Mouse (Mus musculus) neural tube, embryonic 15.5 days (tissue): Measurements from ENCODE around the gene Kank4. TPM values are rescaled to one million over a fixed set of nuclear protein-coding genes. Genes with fewer than 3 reads are reported as not detected.

Source experiments
- ATAC-seq: fragments of 200-750 bp; cut with Nextera tagmentation; 2 replicates; pipeline ENCODE4 v1.8.0; 2017; ENCODE audit warnings: mild to moderate bottlenecking, moderate TSS enrichment, moderate library complexity; ENCODE audit not compliant: low FRiP score
- H3K27ac ChIP-seq: fragments of 300-500 bp; sonication (generic); replicated peaks from 2 replicates; pipeline ENCODE4 v1.5.1; 2015; ENCODE audit warnings: mild to moderate bottlenecking, inconsistent platforms
- H3K27me3 ChIP-seq: fragments of 300-500 bp; sonication (generic); replicated peaks from 2 replicates; pipeline ENCODE4 v1.6.1; 2015; ENCODE audit warnings: inconsistent platforms
- H3K36me3 ChIP-seq: fragments of 300-500 bp; sonication (generic); 2 replicates; pipeline ENCODE4 v1.6.1; 2015; ENCODE audit warnings: inconsistent platforms
- H3K4me1 ChIP-seq: fragments of 300-500 bp; sonication (generic); 2 replicates; pipeline ENCODE4 v1.6.1; 2015; ENCODE audit warnings: inconsistent platforms
- H3K4me2 ChIP-seq: fragments of 300-500 bp; sonication (generic); 2 replicates; pipeline ENCODE4 v1.6.1; 2015; ENCODE audit warnings: inconsistent platforms, mild to moderate bottlenecking, moderate library complexity
- H3K4me3 ChIP-seq: fragments of 300-500 bp; sonication (generic); replicated peaks from 2 replicates; pipeline ENCODE4 v1.5.1; 2015; ENCODE audit warnings: mild to moderate bottlenecking, inconsistent platforms
- H3K9ac ChIP-seq: fragments of 300-500 bp; sonication (generic); replicated peaks from 2 replicates; pipeline ENCODE4 v1.6.1; 2015; ENCODE audit warnings: mild to moderate bottlenecking, inconsistent platforms
- H3K9me3 ChIP-seq: fragments of 300-500 bp; sonication (generic); replicated peaks from 2 replicates; pipeline ENCODE4 v1.6.1; 2016; ENCODE audit warnings: inconsistent platforms
- WGBS: fragments of 180-500 bp; shearing (Covaris S2); methylation state at CpG from one replicate; pipeline ENCODE4 v1.1.7; 2015; ENCODE audit warnings: mixed read lengths; 5-methylcytosine and 5-hydroxymethylcytosine counted together
- polyA plus RNA-seq: library from polyadenylated mRNA; unstranded; fragments of >200 nt; fragmentation: Nextera tagmentation; extraction: Ambion mirVana; gene quantifications from 2 replicates; pipeline ENCODE4 v1.2.1, GENCODE M21; 2015

The Kank4 gene
- polyA plus RNA-seq, 1 experiment from 2014 or later, result 0.68 TPM

DNA sequence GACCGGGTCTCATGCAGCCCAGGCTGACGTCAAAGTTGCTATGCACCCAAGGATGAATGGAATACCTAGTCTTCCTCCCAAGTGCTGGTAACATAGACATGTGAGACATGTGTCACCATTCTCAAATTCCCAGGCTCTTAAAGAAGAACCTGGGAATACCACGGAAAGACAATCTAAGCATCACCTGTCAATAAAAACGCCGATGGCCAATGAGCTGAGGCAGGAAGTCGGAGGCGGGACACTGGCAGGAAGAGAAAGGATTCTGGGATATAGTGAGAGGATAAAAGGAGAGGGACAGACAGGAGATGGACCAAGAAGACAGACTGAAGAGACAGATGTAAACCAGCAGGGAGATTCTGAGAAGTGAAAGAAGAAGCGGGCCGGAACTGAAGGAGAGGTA is 23.9 kb downstream of the Kank4 start:
- peaks cover 36% of the 10 kb centered on the region for H3K4me1 ChIP-seq
- H3K27me3 ChIP-seq, result no peaks in the 10 kb centered on the region
- no peak overlapping the region for H3K9ac ChIP-seq
- no peaks in the 10 kb centered on the region for H3K9me3 ChIP-seq
- WGBS, result 94% methylated on average over 9 of the region's 9 CpGs
- no peak for ATAC-seq
- H3K4me2 ChIP-seq, result no peak overlapping the region
- H3K36me3 ChIP-seq, result no peaks in the 10 kb centered on the region
- H3K4me3 ChIP-seq, result no peak overlapping the region
- H3K27ac ChIP-seq, result no peak overlapping the region

DNA sequence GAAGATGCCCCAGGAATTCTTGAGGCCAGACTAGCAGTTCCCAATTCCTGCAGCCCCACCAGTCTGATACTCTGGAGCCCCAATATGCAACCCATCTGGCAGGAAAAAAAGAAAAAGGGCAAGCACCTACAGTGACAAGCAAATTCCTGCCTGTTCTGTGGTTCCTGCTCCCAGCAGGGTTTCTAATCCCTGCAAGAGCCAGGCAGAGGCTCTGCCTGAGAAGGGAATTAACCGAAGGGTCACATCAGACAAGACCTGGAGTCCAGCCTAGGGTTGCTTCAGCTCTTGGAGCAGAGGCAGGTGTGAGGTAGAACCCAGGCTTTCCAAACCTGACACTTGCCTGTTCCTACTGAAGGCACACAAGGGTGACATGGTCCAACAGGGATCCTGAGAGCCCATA is 26.6 kb downstream of the Kank4 start:
- WGBS, result 71% methylated on average over 1 of the region's 1 CpGs
- H3K27me3 ChIP-seq, result no peaks in the 10 kb centered on the region
- H3K9me3 ChIP-seq, result no peaks in the 10 kb centered on the region
- H3K4me3 ChIP-seq, result no peak overlapping the region
- H3K4me2 ChIP-seq, result no peak overlapping the region; the same call in 1 of the 2 replicates
- peaks cover 18% of the 10 kb centered on the region for H3K4me1 ChIP-seq
- H3K27ac ChIP-seq, result no peak overlapping the region
- ATAC-seq, result no peak
- H3K36me3 ChIP-seq, result no peaks in the 10 kb centered on the region
- no peak overlapping the region for H3K9ac ChIP-seq

DNA sequence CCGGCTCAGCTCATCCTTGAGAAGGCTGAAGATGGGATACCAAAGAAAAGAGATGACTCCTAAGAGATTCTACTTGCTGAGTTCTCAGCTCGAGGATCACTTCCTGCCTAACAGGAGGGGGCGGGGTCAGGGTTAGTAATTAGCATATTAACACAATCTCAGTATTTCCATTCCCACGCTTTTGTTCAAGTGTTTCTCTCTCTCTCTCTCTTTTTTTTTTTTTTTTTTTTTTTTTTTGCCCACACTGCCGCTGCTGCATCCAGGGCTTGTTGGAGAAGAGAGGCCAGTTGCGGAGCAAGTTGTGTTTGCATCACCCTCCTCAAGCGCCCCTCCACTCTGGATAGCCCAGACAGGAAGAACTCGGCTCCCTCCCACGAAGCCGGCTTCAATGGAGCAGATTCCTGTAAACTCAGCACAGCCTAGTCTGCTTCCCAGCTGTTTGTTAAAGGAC is 27.5 kb downstream of the Kank4 start:
- Histone ChIP-seq H3K27ac (0 out of 2 replicates have a peak overlapping the region, but pooled peaks have one; percentile 1), H3K4me2 (peak overlapping the region; percentile 49), H3K4me3 (peak overlapping the region; percentile 17), H3K36me3 (no peaks in the 10 kb centered on the region), H3K9me3 (no peaks in the 10 kb centered on the region), H3K4me1 (peaks cover 18% of the 10 kb centered on the region), H3K27me3 (no peaks in the 10 kb centered on the region), H3K9ac (0 out of 2 replicates have a peak overlapping the region, but pooled peaks have one; percentile 14)
- 7% methylated on average over 10 of the region's 10 CpGs for WGBS
- no peak for ATAC-seq

- Histone ChIP-seq H3K4me1 (peaks cover 18% of the 10 kb centered on the region), H3K9me3 (no peaks in the 10 kb centered on the region), H3K4me3 (peak overlapping the region; percentile 17), H3K4me2 (peak overlapping the region; percentile 49), H3K27ac (0 out of 2 replicates have a peak overlapping the region, but pooled peaks have one; percentile 1), H3K36me3 (no peaks in the 10 kb centered on the region), H3K9ac (0 out of 2 replicates have a peak overlapping the region, but pooled peaks have one; percentile 14), H3K27me3 (no peaks in the 10 kb centered on the region)
- 59% methylated on average over 7 of the region's 7 CpGs for WGBS
- ATAC-seq, result no peak
These were observed 28.1 kb downstream of the Kank4 start for GRCm38 (mm10) chr4:98789133-98789765.

- Histone ChIP-seq H3K9ac (no peak overlapping the region), H3K36me3 (no peaks in the 10 kb centered on the region), H3K9me3 (no peaks in the 10 kb centered on the region), H3K27me3 (no peaks in the 10 kb centered on the region), H3K4me3 (no peak overlapping the region), H3K27ac (no peak overlapping the region), H3K4me2 (no peak overlapping the region), H3K4me1 (peaks cover 18% of the 10 kb centered on the region)
- 22% methylated on average over 3 of the region's 3 CpGs for WGBS
- no peak for ATAC-seq
These were observed 31.1 kb downstream of the Kank4 start for GRCm38 (mm10) chr4:98786281-98786680.

DNA sequence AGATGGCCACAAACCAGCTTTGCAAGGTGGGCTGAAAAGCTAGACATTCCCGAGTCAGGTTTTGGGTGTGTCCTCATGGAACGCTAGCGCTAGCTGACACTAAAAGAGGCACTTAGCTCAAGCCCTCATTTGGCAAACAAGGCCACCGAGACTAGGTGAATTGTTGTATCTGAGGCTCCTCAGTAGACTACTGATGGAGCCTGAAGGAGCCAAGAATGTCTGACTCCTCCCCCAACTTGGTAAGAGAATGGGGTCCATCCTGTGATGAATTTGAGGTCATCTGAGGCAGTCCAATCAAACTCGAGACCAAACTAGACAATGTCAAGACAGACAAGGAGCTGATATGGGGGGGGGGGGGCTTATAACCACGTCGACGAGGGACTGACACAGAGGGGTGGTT is 31.5 kb downstream of the Kank4 start:
- H3K36me3 ChIP-seq, result no peaks in the 10 kb centered on the region

GRCm38 (mm10) chr4:98778219-98778618 is 39.1 kb downstream of the Kank4 start:
- Histone ChIP-seq H3K9me3 (no peaks in the 10 kb centered on the region), H3K4me2 (peak overlapping the region; percentile 40), H3K4me3 (no peak overlapping the region; the same call in 1 of the 2 replicates), H3K27me3 (no peaks in the 10 kb centered on the region; the same call in 1 of the 2 replicates), H3K27ac (no peak overlapping the region), H3K36me3 (no peaks in the 10 kb centered on the region), H3K4me1 (peaks cover 9% of the 10 kb centered on the region; the same call in 1 of the 2 replicates), H3K9ac (no peak overlapping the region)
- WGBS, result 15% methylated on average over 16 of the region's 16 CpGs
- ATAC-seq, result no peak

More for the DNA sequence above, 31.5 kb downstream of the Kank4 start:
- WGBS, result 33% methylated on average over 8 of the region's 8 CpGs
- no peak overlapping the region for H3K4me2 ChIP-seq
- H3K4me1 ChIP-seq, result peaks cover 17% of the 10 kb centered on the region
- no peak overlapping the region for H3K27ac ChIP-seq
- no peak overlapping the region for H3K9ac ChIP-seq
- no peaks in the 10 kb centered on the region for H3K27me3 ChIP-seq
- ATAC-seq, result no peak
- no peaks in the 10 kb centered on the region for H3K9me3 ChIP-seq
- no peak overlapping the region for H3K4me3 ChIP-seq

GRCm38 (mm10) chr4:98777464-98777863 is 39.9 kb downstream of the Kank4 start:
- Histone ChIP-seq H3K27me3 (no peaks in the 10 kb centered on the region; the same call in 1 of the 2 replicates), H3K4me2 (no peak overlapping the region), H3K9ac (no peak overlapping the region), H3K36me3 (no peaks in the 10 kb centered on the region), H3K4me3 (no peak overlapping the region), H3K9me3 (no peaks in the 10 kb centered on the region), H3K4me1 (peaks cover 9% of the 10 kb centered on the region; the same call in 1 of the 2 replicates), H3K27ac (no peak overlapping the region)
- WGBS, result 93% methylated on average over 6 of the region's 6 CpGs
- ATAC-seq, result no peak

- Histone ChIP-seq H3K36me3 (no peaks in the 10 kb centered on the region), H3K4me2 (no peak overlapping the region), H3K27me3 (no peaks in the 10 kb centered on the region; the same call in 1 of the 2 replicates), H3K9ac (no peak overlapping the region), H3K9me3 (no peaks in the 10 kb centered on the region), H3K4me1 (peaks cover 9% of the 10 kb centered on the region; the same call in 1 of the 2 replicates), H3K4me3 (no peak overlapping the region), H3K27ac (no peak overlapping the region)
- ATAC-seq, result no peak
- WGBS, result 93% methylated on average over 10 of the region's 10 CpGs
These were observed 40.5 kb downstream of the Kank4 start for GRCm38 (mm10) chr4:98776721-98777427.

- H3K36me3 ChIP-seq, result no peaks in the 10 kb centered on the region
- H3K4me1 ChIP-seq, result peaks cover 7% of the 10 kb centered on the region; the same call in 1 of the 2 replicates
- no peak overlapping the region for H3K4me3 ChIP-seq
- H3K9ac ChIP-seq, result no peak overlapping the region
- H3K4me2 ChIP-seq, result no peak overlapping the region
- H3K9me3 ChIP-seq, result no peaks in the 10 kb centered on the region
- no peaks in the 10 kb centered on the region for H3K27me3 ChIP-seq
- WGBS, result 95% methylated on average over 5 of the region's 5 CpGs
- no peak for ATAC-seq
- H3K27ac ChIP-seq, result no peak overlapping the region
These were observed 43.6 kb downstream of the Kank4 start for GRCm38 (mm10) chr4:98773785-98774184.

- Histone ChIP-seq H3K36me3 (no peaks in the 10 kb centered on the region), H3K9ac (no peak overlapping the region), H3K27ac (no peak overlapping the region), H3K4me1 (no peaks in the 10 kb centered on the region), H3K4me2 (no peak overlapping the region), H3K27me3 (no peaks in the 10 kb centered on the region), H3K4me3 (no peak overlapping the region), H3K9me3 (no peaks in the 10 kb centered on the region)
- no peak for ATAC-seq
- 73% methylated on average over 14 of the region's 14 CpGs for WGBS
These were observed 49.9 kb downstream of the Kank4 start for GRCm38 (mm10) chr4:98767134-98768133.
